Mouse (Mus musculus) embryo, embryonic 10.5 days (tissue): ENCODE results near the gene Hdac4.
A peak's percentile ranks its signal among the peaks of the same experiment; 100 is the strongest.

Source experiments
- DNase-seq: peaks from one replicate; pipeline ENCODE4 v3.0.0-alpha.2; 2015; ENCODE audit warnings: low spot score

The Hdac4 gene

GRCm38 (mm10) chr1:92130470-92131100, 64.9 kb downstream of the Hdac4 start:
- peak; percentile 5 for DNase-seq

- no peak for DNase-seq
These were observed 65.7 kb downstream of the Hdac4 start for GRCm38 (mm10) chr1:92129751-92130150.

- no peak for DNase-seq
These were observed 67.7 kb downstream of the Hdac4 start for GRCm38 (mm10) chr1:92127785-92128184.

GRCm38 (mm10) chr1:92127366-92127765, 68.1 kb downstream of the Hdac4 start:
- DNase-seq = no peak

- DNase-seq = no peak
These were observed 70.8 kb downstream of the Hdac4 start for GRCm38 (mm10) chr1:92124497-92125201.

GRCm38 (mm10) chr1:92119303-92119702, 76.2 kb downstream of the Hdac4 start:
- DNase-seq = no peak

- no peak for DNase-seq
These were observed 77.9 kb downstream of the Hdac4 start for GRCm38 (mm10) chr1:92117597-92117996.

- DNase-seq = no peak
These were observed 79.3 kb downstream of the Hdac4 start for GRCm38 (mm10) chr1:92116169-92116568.

- no peak for DNase-seq
These were observed 81.4 kb downstream of the Hdac4 start for GRCm38 (mm10) chr1:92114091-92114490.

- peak; percentile 40 for DNase-seq
These were observed 82.1 kb downstream of the Hdac4 start for GRCm38 (mm10) chr1:92113243-92114009.

GRCm38 (mm10) chr1:92112591-92112990, 82.9 kb downstream of the Hdac4 start:
- no peak for DNase-seq

- no peak for DNase-seq
These were observed 83.9 kb downstream of the Hdac4 start for GRCm38 (mm10) chr1:92111551-92111950.

GRCm38 (mm10) chr1:92111026-92111425, 84.5 kb downstream of the Hdac4 start:
- no peak for DNase-seq

GRCm38 (mm10) chr1:92109221-92109620, 86.3 kb downstream of the Hdac4 start:
- DNase-seq = no peak

GRCm38 (mm10) chr1:92108556-92108955, 86.9 kb downstream of the Hdac4 start:
- DNase-seq = no peak

- DNase-seq = no peak
These were observed 87.5 kb downstream of the Hdac4 start for GRCm38 (mm10) chr1:92107996-92108395.

GRCm38 (mm10) chr1:92107521-92107920, 88.0 kb downstream of the Hdac4 start:
- no peak for DNase-seq

GRCm38 (mm10) chr1:92106486-92107160, 88.9 kb downstream of the Hdac4 start:
- DNase-seq = no peak

GRCm38 (mm10) chr1:92104718-92105117, 90.8 kb downstream of the Hdac4 start:
- no peak for DNase-seq

GRCm38 (mm10) chr1:92103971-92104370, 91.5 kb downstream of the Hdac4 start:
- no peak for DNase-seq

- no peak for DNase-seq
These were observed 92.1 kb downstream of the Hdac4 start for GRCm38 (mm10) chr1:92103377-92103776.

- no peak for DNase-seq
These were observed 92.7 kb downstream of the Hdac4 start for GRCm38 (mm10) chr1:92102825-92103224.
